Mouse (Mus musculus) limb, embryonic 15.5 days (tissue): Measurements from ENCODE around the gene Coro6. TPM values are rescaled to one million over a fixed set of nuclear protein-coding genes. Genes with fewer than 3 reads are reported as not detected.

Experiments used
- ATAC-seq: fragments of 200-750 bp; cut with Nextera tagmentation; 2 replicates; pipeline ENCODE4 v1.8.0; 2017; ENCODE audit warnings: low read depth, moderate TSS enrichment; ENCODE audit not compliant: insufficient number of reproducible peaks, low FRiP score, low TSS enrichment
- H3K27ac ChIP-seq: fragments of 300-500 bp; sonication (generic); 2 replicates; pipeline ENCODE4 v1.5.1; 2015; ENCODE audit warnings: moderate library complexity, mild to moderate bottlenecking, inconsistent platforms
- H3K27me3 ChIP-seq: fragments of 300-500 bp; sonication (generic); 2 replicates; pipeline ENCODE4 v1.6.1; 2015; ENCODE audit warnings: inconsistent platforms
- H3K36me3 ChIP-seq: fragments of 300-500 bp; sonication (generic); 2 replicates; pipeline ENCODE4 v1.6.1; 2015; ENCODE audit warnings: inconsistent platforms
- H3K4me1 ChIP-seq: fragments of 300-500 bp; sonication (generic); 2 replicates; pipeline ENCODE4 v1.6.1; 2015; ENCODE audit warnings: inconsistent platforms
- H3K4me2 ChIP-seq: fragments of 300-500 bp; sonication (generic); 2 replicates; pipeline ENCODE4 v1.6.1; 2015; ENCODE audit warnings: mild to moderate bottlenecking, inconsistent platforms
- H3K4me3 ChIP-seq: fragments of 300-500 bp; sonication (generic); 2 replicates; pipeline ENCODE4 v1.5.1; 2015; ENCODE audit warnings: mild to moderate bottlenecking, inconsistent platforms
- H3K9ac ChIP-seq: fragments of 300-500 bp; sonication (generic); 2 replicates; pipeline ENCODE4 v1.6.1; 2015; ENCODE audit warnings: inconsistent platforms
- H3K9me3 ChIP-seq: fragments of 300-500 bp; sonication (generic); 2 replicates; pipeline ENCODE4 v1.6.1; 2016; ENCODE audit warnings: inconsistent platforms
- WGBS: fragments of 180-500 bp; shearing (Covaris S2); methylation state at CpG from one replicate; pipeline ENCODE4 v1.1.7; 2015; 5-methylcytosine and 5-hydroxymethylcytosine counted together
- polyA plus RNA-seq: library from polyadenylated mRNA; unstranded; fragments of >200 nt; fragmentation: Nextera tagmentation; extraction: Ambion mirVana; gene quantifications from 2 replicates; pipeline ENCODE4 v1.2.1, GENCODE M21; 2015

The Coro6 gene
- polyA plus RNA-seq, 1 experiment from 2014 or later, result 2.2 TPM

DNA sequence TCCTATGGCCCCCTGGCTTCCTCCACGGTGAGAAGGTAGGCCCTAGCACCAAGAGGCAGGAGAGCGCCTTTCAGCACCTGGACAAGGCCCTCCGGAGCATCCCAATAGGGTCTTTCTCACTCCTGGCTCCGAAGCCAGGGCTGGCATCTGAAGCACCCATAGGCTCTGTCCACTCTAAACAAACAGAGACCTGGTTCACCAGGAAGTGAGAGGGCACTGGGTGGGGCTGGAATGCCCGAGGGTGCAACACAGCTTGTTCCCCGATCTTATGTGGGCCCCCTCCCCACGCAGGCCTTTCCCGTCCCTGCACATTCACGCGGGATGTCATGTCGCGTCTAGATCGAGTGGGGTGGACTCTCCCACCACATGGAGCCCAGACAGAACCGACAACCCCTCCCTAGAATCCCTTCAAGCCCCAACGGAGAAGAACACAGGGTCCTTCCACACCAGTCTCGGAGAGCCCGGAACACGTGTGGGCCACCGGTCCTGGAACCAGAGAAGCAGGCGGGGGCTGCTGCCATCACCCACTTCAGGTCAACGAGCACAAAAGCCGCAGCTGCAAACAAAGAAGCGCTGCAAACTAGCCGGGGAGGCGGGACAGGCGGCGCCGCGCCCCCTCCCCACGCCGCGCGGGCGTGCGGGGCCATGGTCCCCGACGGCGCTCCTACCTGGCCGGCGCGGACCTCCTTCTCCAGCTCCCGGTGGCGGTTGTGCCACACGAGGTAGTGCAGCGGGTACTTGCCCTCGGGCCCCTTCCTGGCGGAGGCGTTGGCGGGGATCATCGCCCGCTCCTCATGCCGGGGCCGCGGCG is 26.8 kb downstream of the Coro6 start:
- no peaks in the 10 kb centered on the region for H3K27me3 ChIP-seq
- no peaks in the 10 kb centered on the region for H3K9me3 ChIP-seq
- no peak for ATAC-seq
- 2% methylated on average over 48 of the region's 55 CpGs for WGBS
- no peak overlapping the region for H3K27ac ChIP-seq
- peak overlapping the region; percentile 83 for H3K4me3 ChIP-seq
- H3K4me2 ChIP-seq, result peak overlapping the region; percentile 91
- peaks cover 78% of the 10 kb centered on the region for H3K4me1 ChIP-seq
- no peaks in the 10 kb centered on the region for H3K36me3 ChIP-seq
- peak overlapping the region; percentile 76 for H3K9ac ChIP-seq

DNA sequence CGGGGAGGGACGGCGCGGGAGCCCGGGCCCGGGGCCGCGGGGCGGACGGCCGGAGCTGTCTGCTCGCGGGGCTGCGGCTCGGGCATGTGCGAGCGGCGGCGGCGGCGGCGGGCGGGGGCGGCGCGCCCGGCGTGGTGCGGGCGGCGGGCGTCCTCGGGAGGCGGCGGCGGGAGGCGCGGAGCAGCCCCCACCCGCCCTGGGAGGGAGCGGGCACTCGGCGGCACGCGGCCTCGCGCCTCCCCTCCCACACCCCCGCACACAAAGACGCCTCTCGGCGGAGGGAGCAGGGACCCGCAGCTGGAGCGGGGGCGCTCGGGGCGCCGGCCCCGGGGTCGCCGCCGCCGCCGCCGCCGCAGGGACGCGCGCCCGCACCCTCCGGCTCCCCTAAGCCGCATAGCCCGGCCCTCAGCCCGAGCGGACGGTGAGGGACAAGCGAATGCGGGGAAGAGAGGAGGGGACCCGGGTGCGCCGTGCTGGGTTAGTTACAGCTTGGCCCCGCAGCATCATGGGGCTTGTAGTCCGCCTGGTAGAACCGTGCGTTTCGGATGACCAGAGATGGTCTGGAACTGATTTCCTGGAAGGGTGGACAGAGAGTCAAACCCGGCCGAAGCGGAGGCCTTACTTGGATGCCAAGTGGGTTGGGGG is 27.5 kb downstream of the Coro6 start, which contains the start of gene Ankrd13b:
Ankrd13b (minus strand) TSS at position 88 of the 645 bp plus-strand sequence.
- Histone ChIP-seq H3K4me2 (peak within 1 kb of the TSS; percentile 91), H3K4me3 (peak within 1 kb of the TSS; percentile 83), H3K27ac (peak within 1 kb of the TSS; percentile 93), H3K9ac (peak within 1 kb of the TSS; percentile 76), H3K27me3 (no peaks in the 10 kb centered on the region), H3K4me1 (peaks cover 86% of the 10 kb centered on the region), H3K9me3 (no peaks in the 10 kb centered on the region), H3K36me3 (no peaks in the 10 kb centered on the region)
- WGBS, result under 1% methylated on average over 75 of the region's 87 CpGs
- ATAC-seq, result peak; percentile 55; the same call in 1 of the 2 replicates

DNA sequence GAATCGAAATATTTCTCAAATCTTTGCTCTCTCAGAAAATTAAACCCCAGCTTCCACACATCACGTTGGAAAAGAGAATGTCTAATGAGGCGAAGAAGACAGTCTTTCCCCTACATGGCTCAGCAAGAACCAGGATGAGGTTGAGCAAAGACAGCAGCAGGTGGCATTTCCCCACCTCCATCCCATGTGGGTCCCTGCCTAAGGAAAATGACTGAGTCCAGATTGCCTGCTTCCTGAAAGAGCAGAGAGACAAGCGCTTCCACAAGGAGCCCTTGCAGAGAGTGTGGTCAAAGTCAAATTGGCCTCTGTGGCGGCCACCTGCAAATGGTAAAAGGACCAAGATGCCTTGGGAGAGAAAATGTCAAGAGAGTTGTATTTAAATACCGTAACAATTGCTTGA is 28.2 kb downstream of the Coro6 start:
- WGBS, result 74% methylated on average over 6 of the region's 6 CpGs
- peak overlapping the region; percentile 93 for H3K27ac ChIP-seq
- H3K4me2 ChIP-seq, result peak overlapping the region; percentile 91
- peaks cover 88% of the 10 kb centered on the region for H3K4me1 ChIP-seq
- H3K9me3 ChIP-seq, result no peaks in the 10 kb centered on the region
- H3K27me3 ChIP-seq, result no peaks in the 10 kb centered on the region
- no peak for ATAC-seq
- H3K9ac ChIP-seq, result no peak overlapping the region
- no peaks in the 10 kb centered on the region for H3K36me3 ChIP-seq
- peak overlapping the region; percentile 83; the same call in 1 of the 2 replicates for H3K4me3 ChIP-seq

DNA sequence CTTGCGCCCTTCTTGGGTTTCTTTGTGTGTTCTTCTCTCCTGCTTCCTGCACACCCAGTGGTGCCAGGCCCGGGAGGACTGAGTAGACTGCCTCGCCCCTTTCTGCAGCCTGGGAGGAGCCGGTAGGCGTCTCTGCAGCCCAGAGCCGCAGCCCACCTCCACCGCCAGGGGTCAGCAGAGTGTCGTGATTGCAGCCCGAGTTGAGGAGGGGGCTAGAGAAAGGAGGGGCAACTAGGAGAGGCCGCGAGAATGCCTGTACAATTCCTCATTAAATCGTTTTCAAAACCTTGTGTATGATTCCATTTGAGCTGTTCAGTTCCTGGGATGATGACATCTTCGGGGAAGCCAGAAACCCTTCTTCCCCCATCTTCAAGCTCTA is 28.9 kb downstream of the Coro6 start:
- under 1% methylated on average over 13 of the region's 13 CpGs for WGBS

DNA sequence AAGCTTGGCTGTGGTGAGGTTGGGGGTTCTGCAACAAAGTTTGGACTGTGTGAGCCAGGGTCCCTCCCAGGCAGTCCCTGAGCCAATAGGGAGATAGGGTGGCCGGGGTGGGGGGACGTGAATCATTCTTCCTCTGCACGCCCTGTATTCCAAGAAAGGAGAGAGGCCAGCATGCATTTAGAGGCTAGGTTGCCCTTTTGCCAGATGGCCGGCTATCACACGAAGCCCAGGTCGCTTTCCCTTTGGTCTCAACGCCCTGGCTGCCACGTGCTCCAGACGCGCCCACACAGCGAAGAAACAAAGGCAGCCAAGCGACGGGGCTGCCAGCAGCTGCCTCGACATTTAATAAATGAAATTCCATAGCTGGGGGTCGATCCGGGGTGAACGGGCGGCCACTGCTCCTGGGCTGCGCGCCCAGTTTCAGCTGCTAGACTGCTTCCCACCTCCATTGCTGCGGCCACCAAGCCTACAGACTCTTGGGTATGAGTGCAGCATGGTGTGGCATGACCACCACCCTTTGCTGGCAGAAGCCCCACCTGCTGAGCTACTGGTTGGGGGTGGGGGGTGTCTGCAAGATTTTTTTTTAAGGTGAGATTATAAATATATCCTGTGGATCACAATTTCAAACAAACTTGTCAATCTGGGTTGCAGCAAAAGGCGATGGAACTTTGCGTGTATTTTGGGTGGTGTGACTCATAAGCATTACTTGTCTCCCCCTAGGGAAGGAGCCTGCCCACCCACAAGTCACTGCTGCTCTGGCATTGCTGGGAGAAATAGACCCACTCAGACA is 29.5 kb downstream of the Coro6 start:
- peak overlapping the region; percentile 92 for H3K4me3 ChIP-seq
- H3K36me3 ChIP-seq, result no peaks in the 10 kb centered on the region
- peaks cover 85% of the 10 kb centered on the region for H3K4me1 ChIP-seq
- H3K9me3 ChIP-seq, result no peaks in the 10 kb centered on the region
- H3K4me2 ChIP-seq, result peak overlapping the region; percentile 91
- peak; percentile 80 for ATAC-seq
- peak overlapping the region; percentile 28; the same call in 1 of the 2 replicates for H3K9ac ChIP-seq
- 0% methylated on average over 23 of the region's 23 CpGs for WGBS
- H3K27me3 ChIP-seq, result no peaks in the 10 kb centered on the region
- peak overlapping the region; percentile 93 for H3K27ac ChIP-seq

More for the DNA sequence above, 28.9 kb downstream of the Coro6 start:
- no peaks in the 10 kb centered on the region for H3K9me3 ChIP-seq
- H3K9ac ChIP-seq, result 0 out of 2 replicates have a peak overlapping the region, but pooled peaks have one; percentile 5
- peaks cover 88% of the 10 kb centered on the region for H3K4me1 ChIP-seq
- H3K27ac ChIP-seq, result peak overlapping the region; percentile 93
- H3K36me3 ChIP-seq, result no peaks in the 10 kb centered on the region
- H3K4me2 ChIP-seq, result peak overlapping the region; percentile 91
- no peaks in the 10 kb centered on the region for H3K27me3 ChIP-seq
- ATAC-seq, result peak; percentile 73
- peak overlapping the region; percentile 92 for H3K4me3 ChIP-seq

DNA sequence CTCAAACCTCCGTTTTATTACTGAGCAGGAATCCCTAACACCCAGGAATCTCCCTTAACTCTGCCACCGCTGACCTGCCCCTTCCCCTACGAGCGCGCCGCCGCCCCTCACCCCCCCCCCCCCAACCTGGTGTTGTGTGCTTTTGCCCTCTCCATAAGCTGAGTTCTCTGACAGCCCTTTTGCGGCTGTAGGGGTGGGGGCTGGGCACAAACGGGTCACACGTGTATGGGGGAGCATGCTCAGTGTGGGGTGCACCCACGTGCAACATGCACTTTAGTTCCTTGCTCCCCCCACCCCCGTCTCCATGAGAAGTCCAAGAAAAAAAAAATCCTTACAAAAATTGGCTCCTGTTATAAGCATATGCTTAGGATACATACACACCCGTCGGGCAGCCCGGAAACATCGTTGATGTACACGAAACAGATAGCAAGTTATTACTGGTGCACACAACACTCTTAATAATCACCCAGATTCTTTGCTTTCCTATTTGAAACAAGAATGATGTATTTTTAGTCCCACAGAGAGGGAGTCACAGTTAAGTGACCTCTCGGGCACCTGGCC is 30.2 kb downstream of the Coro6 start:
- Histone ChIP-seq H3K4me3 (peak overlapping the region; percentile 92), H3K4me1 (peaks cover 85% of the 10 kb centered on the region), H3K9me3 (no peaks in the 10 kb centered on the region), H3K27me3 (no peaks in the 10 kb centered on the region), H3K4me2 (peak overlapping the region; percentile 91), H3K9ac (peak overlapping the region; percentile 89), H3K27ac (peak overlapping the region; percentile 93), H3K36me3 (no peaks in the 10 kb centered on the region)
- under 1% methylated on average over 14 of the region's 18 CpGs for WGBS
- no peak for ATAC-seq

DNA sequence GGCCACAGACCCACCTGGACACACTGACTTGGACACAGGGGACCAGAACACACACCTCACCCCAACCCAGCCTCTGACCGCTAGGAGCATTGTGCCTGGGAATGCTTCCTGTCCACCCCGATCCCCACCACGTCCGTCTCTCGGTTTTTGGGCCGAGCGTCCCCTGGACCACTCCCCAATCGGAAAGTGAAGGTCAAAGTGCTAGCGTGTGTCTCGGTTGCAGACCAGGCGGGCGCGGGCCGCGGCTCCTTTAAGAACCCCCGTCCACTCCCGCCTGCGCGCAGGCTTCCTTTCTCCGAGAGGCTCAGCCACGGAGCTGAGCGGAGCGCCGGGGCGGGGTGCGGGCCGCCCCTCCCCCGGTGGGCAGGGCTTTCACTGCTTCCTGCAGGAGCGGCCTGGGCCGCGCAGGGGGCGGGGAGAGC is 30.7 kb downstream of the Coro6 start:
- Histone ChIP-seq H3K9me3 (no peaks in the 10 kb centered on the region), H3K9ac (peak overlapping the region; percentile 89), H3K4me2 (peak overlapping the region; percentile 91), H3K4me3 (peak overlapping the region; percentile 92), H3K27ac (peak overlapping the region; percentile 93), H3K27me3 (no peaks in the 10 kb centered on the region), H3K4me1 (peaks cover 85% of the 10 kb centered on the region), H3K36me3 (no peaks in the 10 kb centered on the region)
- peak; percentile 70; the same call in 1 of the 2 replicates for ATAC-seq
- under 1% methylated on average over 28 of the region's 32 CpGs for WGBS

DNA sequence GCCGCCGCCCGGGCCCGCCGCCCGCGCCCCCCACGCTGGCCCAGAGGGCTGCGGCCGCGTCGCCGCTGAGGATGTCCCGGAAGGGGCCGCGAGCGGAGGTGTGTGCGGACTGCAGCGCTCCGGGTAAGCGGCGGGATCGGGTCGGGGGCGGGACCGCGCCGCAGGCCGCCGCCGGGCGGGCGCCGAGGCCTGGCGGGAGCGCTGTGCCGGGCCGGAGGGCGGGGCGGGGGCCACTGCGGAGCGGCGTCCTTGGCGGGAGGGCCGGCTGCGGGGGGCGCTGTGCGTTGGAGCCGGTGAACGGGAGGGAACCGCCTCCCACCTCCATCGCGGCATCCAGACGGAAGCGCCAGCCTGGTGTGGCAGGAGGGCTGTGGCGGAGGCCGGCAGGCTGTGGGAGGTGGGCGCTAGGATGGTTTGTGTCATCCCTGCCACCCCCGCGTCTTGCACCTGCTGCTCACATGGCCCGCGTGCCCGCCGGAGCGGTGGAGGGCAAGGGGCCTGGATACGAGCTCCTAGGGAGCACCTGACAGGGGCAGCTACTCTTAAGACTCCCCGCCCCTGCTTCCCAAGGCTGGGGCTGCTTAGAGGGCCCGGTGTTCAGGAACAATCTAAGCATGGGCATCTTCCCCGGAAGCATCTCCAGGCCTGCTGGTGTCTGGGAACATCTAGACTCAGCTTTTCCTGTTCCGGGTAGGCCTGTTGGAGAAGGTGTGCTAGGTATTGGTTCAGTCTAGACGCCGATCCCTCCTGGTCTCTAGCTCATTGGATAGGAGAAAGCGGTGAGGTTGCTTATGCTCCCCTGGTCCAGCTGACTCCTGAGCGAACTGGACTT is 31.5 kb downstream of the Coro6 start, which contains the start of gene Git1:
Git1 (plus strand) TSS at position 51 of the 832 bp plus-strand sequence.
- 1% methylated on average over 64 of the region's 74 CpGs for WGBS
- Histone ChIP-seq H3K4me2 (peak within 1 kb of the TSS; percentile 92), H3K9ac (peak within 1 kb of the TSS; percentile 89), H3K4me3 (peak within 1 kb of the TSS; percentile 92), H3K27ac (peak within 1 kb of the TSS; percentile 93), H3K9me3 (no peaks in the 10 kb centered on the region), H3K27me3 (no peaks in the 10 kb centered on the region), H3K36me3 (no peaks in the 10 kb centered on the region), H3K4me1 (peaks cover 84% of the 10 kb centered on the region)
- ATAC-seq, result no peak

DNA sequence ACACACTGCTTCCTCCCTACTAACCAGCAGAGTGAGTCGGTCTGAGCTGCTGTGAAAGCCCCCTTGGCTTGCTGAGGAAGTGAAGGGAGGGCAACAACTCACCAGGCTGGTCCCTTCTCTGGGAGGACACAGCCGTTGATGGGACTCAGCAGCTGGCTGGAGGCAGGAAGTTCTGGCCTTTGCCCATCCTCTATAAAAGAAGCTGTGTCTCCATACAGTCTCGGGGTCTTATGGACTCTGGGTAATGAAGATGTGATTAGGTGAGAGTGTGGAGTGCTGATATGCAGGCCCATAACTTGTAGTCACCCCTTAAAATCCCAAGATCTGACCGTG is 32.1 kb downstream of the Coro6 start:
- Histone ChIP-seq H3K9me3 (no peaks in the 10 kb centered on the region), H3K36me3 (peaks cover 2% of the 10 kb centered on the region), H3K27me3 (no peaks in the 10 kb centered on the region), H3K4me1 (peaks cover 78% of the 10 kb centered on the region), H3K4me3 (peak overlapping the region; percentile 92), H3K9ac (peak overlapping the region; percentile 89), H3K4me2 (peak overlapping the region; percentile 92), H3K27ac (peak overlapping the region; percentile 93)
- ATAC-seq, result no peak
- 18% methylated on average over 4 of the region's 4 CpGs for WGBS

DNA sequence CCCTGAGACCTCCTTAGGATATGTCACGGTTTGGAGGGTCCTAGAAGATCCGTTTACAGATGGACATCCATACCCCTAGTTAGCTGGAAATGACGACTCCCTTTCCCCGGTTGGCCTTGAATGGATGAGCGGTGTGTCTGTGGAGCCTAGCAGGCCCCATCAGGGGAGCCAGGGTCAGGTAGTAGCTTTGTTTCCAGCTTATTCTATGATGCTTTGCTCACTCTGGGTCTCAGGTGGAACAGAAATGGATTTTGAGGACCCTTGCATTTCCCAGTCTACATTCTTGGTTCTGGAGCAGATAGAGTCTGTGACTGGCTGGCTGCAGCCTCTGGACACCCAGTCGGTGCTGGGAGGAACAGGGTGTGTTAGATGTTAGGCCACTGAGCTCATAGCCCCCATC is 32.6 kb downstream of the Coro6 start:
- Histone ChIP-seq H3K9me3 (no peaks in the 10 kb centered on the region), H3K4me1 (peaks cover 78% of the 10 kb centered on the region), H3K4me2 (peak overlapping the region; percentile 92; the same call in 1 of the 2 replicates), H3K4me3 (peak overlapping the region; percentile 92), H3K27me3 (no peaks in the 10 kb centered on the region), H3K9ac (no peak overlapping the region; the same call in 1 of the 2 replicates), H3K36me3 (peaks cover 6% of the 10 kb centered on the region), H3K27ac (no peak overlapping the region)
- 71% methylated on average over 6 of the region's 6 CpGs for WGBS
- no peak for ATAC-seq
